Mouse (Mus musculus): ENCODE measurements at regions not wholly inside any gene's neighbourhood (a gene's known extent, or its start where the extent isn't known, plus 50 kb on each side); places are given as distances from the start of the nearest gene placed in this dataset.

GRCm38 (mm10) chr12:36765315-36766058, 342.9 kb upstream of the Meox2 start:
- TF ChIP-seq MAX (IDR thresholded peaks at IDR 0.05; ENCODE audit: low read length): no peak
- TF ChIP-seq ZC3H11A (IDR thresholded peaks at IDR 0.05; ENCODE audit: low read depth, low read length): no peak
- TF ChIP-seq POLR2A (IDR thresholded peaks at IDR 0.05; ENCODE audit: low read depth, low read length): no peak
- TF ChIP-seq ZNF384 (IDR thresholded peaks at IDR 0.05; ENCODE audit: low read depth, low read length): no peak
- no peak for TF ChIP-seq TCF12 (IDR thresholded peaks at IDR 0.05; ENCODE audit: low read depth, low read length)
- no peak for TF ChIP-seq GABPA (IDR thresholded peaks at IDR 0.05; ENCODE audit: insufficient replicate concordance, low read depth, low read length)
